Mouse (Mus musculus): ENCODE measurements around the gene Mllt11.

Gene Mllt11

DNA sequence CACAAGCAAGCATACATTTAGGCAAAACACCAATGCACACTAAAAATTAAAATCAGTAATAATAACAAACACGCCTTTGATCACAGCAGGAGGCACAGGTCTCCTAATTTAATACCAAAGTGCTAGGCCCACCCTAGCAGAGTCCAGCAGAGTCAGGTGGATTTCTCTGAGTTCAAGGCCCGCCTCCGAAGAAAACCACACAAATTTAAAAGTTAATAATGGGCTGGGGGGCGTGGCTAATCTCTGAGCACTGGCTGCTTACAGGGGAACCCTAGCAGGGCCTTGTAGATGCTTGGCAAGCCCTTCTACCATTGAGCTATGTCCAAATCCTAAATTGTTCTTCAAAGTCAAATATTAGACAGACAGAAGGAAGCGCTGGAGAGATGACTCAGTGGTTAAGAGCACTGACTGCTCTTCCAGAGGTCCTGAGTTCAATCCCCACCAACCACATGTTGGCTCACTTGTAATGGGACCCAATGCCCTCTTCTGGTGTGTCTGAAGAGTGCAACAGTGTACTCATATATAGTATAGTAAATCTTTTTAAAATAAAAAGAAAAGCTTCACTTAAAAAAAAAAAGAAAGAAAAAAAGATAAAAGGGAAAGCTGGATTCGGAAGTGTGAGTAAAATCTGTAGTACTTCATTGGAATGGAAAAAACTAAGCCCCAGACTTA, 13.4 kb downstream of the Mllt11 start:
- CTCF ChIA-PET = interaction anchor here (0.5 to 1.7 kb wide), 3 partner anchors 9 to 122 kb away, joined by 5 to 12 read pairs (median 6); no protein-coding TSS in a partner anchor

DNA sequence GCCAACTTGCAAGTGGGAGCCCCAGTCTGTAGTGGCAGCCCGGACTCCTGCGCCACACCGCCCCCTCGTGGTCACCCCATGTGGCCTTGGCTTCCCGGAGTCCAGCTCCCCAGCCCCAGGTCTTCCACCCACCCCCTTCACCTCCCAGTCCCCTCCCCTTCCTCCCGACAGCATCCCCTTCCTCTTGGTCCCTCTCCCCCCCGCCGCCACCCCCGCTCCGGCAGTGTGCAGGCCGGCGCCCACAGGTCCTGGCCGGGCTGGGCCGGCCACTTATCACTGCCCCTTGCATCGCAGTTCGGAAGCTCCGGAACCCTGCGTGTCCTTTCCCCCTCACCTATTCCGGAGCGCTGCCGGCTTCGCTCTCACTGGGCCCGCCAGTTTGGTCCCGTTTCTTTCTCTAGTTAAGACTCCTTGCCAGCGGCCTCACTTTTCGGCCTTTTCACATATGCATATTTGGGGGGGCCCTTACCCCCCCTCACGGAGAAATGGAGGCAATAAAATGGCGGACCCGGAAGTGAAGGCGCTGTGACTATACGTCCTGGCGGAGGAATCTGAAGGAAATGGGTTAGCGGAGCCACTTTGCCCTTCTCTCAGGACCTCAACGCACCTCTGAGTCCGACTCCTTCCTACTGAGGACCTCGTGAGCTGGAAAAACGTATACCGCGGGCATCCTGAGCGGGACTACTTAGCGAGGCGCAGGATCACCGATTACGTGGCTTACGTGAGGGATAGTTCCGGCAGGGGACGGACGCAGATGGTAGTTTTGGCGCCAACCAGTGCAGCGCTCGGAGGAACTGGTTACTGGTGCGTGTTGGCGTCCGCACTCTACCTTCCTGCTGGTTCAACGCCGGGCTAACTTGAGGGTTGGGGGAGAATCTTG, 14.5 kb downstream of the Mllt11 start, which contains the start of gene Gabpb2:
Gene Gabpb2, minus strand, starts transcription at position 662 of the 880 bp plus-strand sequence.
- CTCF ChIA-PET = interaction anchor here (0.6 to 1.8 kb wide), 3 partner anchors 10 to 384 kb away, joined by 4 to 11 read pairs (median 6); no protein-coding TSS in a partner anchor

DNA sequence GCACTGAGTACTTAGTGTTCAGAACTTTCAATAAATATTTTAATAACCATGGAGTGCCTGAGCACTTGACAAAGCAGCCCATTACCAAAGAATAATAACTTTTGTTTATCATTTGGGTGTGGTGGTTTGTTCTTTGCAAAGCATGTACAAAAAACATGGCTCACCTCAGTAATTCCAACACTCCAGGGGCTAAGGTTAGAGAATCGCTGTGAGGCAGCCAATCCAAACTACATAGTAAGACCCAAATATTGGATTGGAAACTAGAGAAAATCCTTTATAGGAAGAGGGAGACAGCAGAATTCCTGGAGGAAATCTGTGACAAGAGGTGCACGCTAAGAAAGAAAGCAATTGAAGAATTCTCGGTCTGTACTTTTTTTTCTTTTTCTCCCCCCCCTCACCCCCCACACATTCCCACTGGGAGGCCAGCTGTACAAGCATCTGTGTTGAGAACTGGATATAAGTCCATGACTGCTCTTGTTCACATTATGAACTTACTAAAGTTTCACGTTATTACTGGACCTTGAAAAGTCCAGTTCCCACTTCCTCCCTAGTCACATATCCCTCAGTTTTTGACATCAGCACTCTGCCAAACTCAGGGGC, 15.2 kb downstream of the Mllt11 start:
- CTCF ChIA-PET = interaction anchor here (0.6 to 1.8 kb wide), 3 partner anchors 11 to 383 kb away, joined by 4 to 11 read pairs (median 6); no protein-coding TSS in a partner anchor

DNA sequence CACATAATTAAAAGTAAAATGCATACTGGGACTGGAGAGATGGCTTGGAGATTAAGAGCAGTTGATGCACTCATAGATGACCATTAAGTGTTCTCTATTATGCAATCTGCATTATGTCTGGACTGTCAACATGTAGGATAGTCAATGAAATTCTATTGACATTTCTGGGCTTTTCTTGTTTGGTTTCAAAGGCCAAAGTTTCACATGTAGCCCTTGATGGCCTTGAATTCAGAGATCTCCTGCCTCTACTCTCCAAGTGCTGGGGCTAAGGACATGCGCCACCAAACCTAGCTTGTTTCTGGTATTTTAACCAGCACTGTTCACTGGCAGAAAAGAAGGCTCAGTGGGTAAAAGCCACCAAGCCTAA, 18.4 kb downstream of the Mllt11 start:
- CTCF ChIA-PET = interaction anchor here (0.8 kb wide), 1 partner anchor 20 kb away, joined by 8 read pairs; no protein-coding TSS in a partner anchor

DNA sequence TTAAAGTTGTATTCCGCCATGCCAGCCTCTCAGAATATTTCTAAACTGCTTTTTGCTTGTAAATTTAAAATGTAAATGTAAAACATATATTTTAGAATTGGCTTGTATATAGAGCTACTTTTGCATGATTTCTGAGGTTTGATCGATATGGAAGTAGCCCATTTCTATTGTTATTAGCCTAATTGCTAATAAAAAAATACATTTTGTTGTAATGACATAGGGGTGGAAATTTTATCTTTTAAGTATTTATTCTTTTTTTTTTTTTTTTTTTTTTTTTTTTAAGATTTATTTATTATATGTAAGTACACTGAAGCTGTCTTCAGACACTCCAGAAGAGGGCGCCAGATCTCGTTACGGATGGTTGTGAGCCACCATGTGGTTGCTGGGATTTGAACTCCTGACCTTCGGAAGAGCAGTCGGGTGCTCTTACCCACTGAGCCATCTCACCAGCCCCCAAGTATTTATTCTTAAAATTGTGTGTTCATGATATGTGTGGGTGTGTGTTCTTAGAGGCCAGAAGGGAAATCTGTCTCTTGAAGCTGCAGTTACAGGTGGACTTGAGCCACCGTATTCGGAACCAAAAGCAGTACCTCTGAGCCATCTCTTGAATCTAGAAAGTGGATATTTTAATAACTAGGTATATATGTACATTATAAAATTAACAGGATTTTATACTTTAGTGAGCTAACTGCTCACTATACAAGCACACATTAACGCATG, 18.9 kb downstream of the Mllt11 start:
- CTCF ChIA-PET = interaction anchor here (0.7 to 0.8 kb wide), 3 partner anchors 19 to 49 kb away, joined by 8 to 10 read pairs (median 9); no protein-coding TSS in a partner anchor

DNA sequence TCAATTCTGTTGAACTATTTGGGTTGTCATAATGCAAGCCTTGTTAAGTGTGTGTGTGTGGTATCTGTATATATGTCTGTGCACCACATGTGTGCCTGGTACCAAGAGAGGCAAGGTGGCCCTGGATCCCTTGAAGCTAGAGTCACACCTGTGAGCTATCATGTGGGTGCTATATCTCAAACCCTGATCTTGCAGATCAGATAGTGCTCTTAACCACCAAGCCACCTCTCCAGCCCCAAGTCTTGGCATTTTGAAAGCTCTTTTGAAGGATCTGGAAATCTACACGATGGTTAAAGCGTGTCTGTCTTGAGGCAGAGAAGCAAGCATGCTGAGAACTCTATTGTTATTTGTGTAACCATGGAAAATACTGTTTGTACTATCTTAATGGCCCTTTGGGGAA, 21.4 kb downstream of the Mllt11 start:
- CTCF ChIA-PET = interaction anchor here (1.5 kb wide), 1 partner anchor 21 kb away, joined by 3 read pairs; no protein-coding TSS in a partner anchor

DNA sequence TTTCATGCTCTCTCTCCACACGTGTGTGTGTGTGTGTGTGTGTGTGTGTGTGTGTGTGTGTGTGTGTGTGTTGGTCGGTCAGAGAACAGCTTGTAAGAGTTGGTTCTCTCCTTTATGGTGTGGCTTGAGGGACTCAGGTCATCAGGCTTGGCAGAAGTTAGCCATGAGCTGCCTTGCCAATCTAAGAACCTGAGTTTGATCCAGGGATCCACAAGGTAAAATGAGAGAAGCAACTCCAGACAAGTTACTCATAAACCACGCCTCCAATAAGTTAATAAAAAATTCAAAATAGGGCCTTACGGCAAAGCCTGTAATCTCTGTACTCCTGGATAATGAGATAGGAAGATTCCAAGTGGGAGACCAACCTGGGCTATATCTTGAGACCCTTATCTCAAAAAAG, 23.7 kb downstream of the Mllt11 start:
- CTCF ChIA-PET = no interaction called here

DNA sequence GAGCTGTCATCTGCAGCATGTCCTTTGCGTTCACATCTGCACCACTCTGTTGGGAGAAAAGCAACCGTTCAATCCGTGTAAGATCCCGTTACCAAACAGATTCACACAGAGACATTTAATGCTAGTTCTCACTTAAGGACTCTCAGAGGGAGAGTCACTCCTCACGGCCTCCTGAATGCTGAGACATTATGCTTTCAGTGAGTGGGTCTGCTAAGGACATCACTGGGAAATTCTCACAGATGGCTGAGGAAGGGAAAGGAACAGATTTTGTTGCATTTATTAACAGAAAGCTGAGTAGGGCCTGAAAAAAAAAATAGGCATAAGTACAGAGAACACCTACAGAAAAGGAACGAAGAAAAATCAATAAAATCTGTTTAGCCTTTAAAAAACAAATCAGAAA, 28.1 kb downstream of the Mllt11 start:
- CTCF ChIA-PET = no interaction called here

DNA sequence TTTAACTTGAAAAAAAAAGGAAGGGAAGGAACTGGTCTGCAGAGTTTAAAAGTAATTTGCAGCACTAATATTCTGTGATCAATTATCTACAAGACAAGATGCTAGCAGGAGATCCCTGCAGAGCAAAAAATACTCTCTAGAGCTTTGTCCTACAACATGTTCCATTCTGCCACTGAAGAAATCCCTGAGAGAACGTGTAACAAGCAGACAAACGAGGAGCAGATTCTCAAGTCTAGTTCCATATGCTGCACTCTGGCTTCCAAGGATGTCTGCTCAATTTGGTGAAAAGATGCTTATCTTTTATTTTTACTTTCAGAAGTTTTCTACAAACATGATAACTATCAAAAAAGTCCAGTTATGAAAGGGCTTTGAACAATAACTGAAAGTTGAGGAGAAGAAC, 31.4 kb downstream of the Mllt11 start:
- CTCF ChIA-PET = no interaction called here

DNA sequence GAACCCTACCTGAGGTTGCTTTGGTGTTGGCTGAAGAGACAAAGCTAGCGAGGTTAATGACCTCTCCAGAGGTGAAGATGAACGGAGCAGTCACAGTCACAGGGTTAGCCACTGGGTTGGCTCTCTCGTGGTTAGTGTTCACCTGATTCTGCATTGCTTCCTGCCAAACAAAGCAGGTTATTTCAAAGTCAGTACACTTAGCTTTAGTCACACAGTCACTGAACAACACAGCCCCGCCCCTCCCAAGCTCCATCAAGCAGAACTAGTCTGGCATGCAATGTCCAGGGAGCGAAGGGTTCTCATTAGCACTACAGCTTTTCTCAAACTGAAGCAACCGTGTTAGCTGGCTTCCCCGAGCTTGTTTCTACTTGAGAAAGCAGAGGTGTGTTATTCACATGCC, 31.8 kb downstream of the Mllt11 start:
- CTCF ChIA-PET = no interaction called here

DNA sequence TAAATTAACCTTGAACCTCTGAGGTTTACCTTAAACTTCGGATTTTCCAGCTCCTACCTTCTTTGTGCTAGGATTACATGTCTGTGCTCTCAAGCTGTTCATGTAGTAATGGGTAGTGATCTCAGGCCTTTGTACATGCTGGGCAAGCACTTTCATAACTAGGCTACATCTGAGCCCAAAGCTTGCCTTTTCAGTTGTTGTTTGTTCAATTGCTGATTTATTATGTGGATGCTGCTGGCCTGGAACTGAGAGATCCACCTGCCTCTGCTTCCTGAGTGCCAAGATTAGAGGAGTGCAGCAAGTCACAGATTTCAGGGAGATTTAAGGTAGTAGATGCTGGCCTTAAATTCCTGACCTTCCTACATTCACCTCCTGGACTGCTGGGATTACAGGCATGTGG, 32.9 kb downstream of the Mllt11 start:
- CTCF ChIA-PET = no interaction called here

DNA sequence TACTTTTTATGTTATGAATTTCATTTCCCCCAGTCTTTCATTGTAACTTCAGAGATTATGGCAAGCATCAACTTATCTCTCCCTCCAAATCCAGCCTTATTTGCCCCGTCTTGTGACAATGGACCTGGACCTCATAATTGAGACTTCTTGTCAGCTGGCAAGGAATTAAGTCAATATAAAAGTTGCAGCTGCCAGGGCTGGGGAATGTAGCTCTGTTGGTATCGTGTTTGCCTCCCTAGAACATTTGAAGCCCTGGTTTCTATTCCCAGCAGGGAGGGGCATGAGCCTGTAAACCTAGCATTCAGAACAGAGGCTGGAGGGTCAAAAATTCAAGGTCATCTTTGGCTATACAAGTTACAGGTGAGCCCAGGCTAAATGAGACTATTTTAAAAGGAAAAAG, 36.2 kb downstream of the Mllt11 start:
- CTCF ChIA-PET = no interaction called here

DNA sequence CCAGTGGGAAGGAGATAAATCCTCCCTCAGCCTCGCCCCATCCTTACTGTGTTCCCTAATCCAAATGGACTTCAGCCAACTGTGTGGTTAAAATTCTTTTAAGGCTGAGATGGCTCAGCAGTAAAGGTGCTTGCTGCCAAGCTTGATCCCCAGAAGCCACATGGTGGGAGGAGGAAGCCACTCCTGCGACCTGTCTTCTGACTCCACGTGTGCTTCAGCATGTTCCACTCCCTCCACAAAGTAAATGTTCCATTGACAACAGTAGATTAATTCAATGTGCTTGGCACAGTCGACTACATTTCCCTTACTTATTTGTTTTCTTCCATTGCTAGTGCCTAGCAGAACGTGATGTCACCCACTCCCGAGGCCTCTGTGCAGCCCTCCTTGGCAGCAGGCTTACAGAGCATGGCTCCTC, 37.2 kb downstream of the Mllt11 start:
- CTCF ChIA-PET = no interaction called here

DNA sequence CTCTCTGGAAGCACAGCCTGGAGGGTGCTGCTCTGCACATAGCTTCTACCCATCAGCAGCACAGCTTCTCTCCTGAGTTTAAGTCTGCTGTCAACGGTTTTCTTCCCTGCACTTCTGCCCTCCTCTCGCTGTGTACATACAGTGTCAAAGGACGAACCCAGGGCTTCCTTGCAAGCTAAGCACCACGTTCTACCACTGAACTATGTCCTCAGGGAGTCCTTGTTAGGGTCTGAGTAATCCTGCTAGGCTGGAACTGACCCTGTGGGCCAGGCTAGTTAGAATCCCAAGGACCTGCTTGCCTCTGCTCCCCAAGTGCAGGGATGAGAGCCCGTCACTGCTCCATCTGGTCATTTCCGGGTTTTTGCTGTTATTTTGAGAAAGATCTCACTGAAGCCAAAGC, 45.1 kb downstream of the Mllt11 start:
- CTCF ChIA-PET = no interaction called here

DNA sequence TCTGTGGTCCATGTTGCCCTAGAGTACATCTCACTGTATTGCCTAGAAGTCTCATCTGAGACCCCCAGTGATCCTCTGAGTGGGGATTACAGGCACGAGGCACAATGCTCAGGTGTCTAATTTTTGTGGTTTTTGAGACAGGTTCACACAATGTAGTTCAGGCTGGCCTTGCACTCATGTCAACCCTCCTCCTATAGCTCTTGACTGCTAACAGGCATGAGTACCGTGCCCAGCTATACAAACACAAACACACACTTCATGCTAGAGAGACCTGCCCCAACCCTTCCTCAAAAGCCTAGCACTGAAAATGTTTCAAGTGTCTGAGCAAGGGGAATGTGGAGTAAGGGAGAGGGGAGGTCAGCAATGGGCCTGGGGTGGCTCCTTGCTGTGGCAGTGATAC, 45.9 kb downstream of the Mllt11 start:
- CTCF ChIA-PET = no interaction called here

DNA sequence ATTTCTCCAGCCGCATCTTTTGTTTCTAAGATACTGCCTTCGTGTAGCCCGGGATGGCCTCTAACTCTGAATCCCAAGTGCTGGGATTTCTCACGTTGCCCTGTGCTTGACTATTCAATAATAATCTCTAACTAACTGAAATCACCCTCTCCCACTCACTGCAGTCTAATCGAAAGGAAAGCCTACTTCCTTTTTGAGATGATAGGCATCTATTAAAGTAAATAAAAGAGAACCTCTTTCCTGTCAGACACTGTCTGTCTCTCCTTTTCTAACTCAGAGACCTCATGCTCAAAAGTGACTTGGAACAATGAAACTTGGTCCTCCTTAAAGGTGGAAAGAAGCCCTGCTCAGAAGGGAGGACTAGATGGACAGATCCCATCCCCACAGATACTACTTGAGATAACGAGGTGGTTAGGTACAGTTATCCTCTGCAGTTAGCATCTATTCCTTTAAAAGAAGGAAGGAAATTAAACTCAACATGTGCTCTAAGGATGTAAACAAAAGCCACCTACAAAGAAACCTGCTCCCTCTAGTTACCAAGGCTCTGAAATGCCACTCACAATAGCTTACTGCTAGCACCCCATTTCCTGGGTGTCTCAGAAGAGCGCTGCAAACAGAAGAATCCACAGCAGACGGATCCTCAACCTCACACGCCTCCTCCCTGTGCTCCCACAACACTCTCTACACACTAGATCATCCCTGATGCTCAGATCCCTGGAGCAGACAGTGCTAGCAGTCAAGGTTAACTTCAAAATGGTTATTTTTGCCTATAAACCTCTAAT, 47.0 kb downstream of the Mllt11 start:
- CTCF ChIA-PET = interaction anchor here (0.6 kb wide), 1 partner anchor 132 kb away, joined by 5 read pairs; no protein-coding TSS in a partner anchor

DNA sequence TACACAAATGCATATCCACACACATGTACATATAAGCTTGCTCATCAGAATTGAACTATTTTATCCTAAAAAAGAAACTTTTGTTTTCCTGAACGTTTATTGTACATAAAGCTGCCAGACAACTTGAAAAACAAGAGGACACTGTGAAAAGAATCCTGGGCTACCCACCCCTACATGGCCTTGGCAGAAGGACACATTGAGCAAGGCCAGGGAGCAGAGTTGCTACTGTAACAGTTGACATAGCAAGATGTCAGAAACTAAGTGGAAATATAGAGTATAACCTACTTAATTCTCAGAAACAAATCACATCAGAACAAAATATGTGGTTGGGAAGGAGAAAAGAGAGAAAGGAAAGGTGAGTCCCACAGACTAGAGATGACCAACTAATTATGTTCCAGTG, 50.1 kb downstream of the Mllt11 start:
- CTCF ChIA-PET = no interaction called here

DNA sequence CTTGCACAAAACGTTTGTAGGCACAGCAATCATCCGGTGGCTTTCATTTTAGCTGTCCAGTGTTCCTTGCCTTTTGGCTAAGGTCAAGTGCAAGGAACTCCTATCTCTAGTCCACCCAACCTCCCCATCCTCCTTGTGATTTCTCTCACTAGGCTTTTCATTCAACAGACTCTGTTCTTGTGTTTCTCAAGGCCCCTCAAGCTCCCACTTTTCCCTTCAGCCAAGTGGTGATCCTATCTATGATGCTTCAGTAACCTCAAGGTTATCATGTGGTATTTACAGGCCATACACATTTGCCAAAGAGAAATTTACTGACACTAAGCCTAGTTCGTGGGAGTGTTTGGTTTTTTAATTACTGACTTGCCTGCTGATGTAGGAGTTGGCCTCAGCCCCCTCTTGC, 52.1 kb downstream of the Mllt11 start:
- CTCF ChIA-PET = no interaction called here

DNA sequence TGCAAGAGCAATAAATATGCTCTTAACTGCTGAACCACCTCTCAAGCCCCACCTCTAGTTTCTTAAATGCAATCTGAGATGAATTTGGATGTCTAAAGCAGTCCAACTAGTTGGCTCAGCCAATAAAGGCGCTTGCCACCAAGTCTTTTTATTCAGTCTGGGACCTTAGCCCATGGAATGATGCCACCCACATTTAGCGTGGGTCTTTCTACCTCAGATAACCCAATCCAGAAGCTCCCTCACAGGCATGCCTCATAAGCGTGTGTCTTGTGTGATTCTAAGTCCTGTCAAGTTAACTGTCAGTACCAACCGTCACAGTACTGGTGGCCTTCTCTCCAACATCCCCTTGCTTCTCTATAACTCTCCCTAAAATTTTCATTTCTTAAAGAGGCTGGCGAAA, 53.0 kb downstream of the Mllt11 start:
- CTCF ChIA-PET = no interaction called here

DNA sequence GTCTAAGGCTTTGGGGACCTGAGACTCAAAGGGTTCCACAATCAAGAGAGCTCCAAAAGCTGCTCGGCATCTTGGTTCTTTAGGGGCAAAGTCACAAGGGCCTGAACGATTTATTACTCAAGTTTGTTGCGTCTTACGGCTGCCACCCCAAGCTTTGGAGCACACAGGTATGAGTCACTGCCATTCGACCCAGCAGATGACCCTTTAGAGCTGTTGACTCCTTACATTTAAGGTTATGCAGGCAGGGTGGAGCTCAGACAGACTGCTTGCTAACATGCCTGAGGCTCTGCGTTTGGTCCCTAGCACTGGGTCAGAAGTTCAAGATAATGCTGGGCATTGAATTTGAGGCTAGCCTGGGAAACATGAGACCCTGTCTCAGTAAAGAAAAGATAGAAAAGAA, 54.4 kb downstream of the Mllt11 start:
- CTCF ChIA-PET = interaction anchor here (0.8 kb wide), 1 partner anchor 91 kb away, joined by 25 read pairs; no protein-coding TSS in a partner anchor

DNA sequence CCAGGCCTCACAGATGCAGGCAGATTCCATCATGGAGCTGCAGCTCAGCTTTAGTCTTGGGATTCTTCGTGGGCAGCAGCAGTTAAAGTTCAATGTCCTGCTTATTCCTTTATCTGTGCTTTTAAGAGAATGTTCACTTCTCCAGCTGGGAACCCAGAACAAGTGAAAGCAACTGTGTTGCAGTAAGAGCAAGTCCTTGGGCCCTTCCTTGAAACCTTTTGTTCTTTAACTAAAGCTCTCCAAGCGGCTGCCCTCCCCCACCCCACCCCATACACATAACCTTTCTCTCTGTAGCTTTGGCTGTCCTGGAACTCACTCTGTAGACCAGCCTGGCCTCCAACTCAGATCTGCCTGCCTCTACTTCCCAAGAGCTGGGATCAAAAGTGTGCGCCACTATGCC, 55.5 kb downstream of the Mllt11 start:
- CTCF ChIA-PET = no interaction called here

Measured in spleen, embryonic (tissue).